In genomic region chr15:12321091-12321787, GRCm38 (mm10) we compare ENCODE assay signal across 8 mouse cellular contexts. TPM values are rescaled to one million over a fixed set of nuclear protein-coding genes. Genes with fewer than 3 reads are reported as not detected.
DNase-seq lines count a peak whose midpoint lies in the region; ATAC-seq and TF ChIP-seq lines count a peak whose summit lies in the region.

TSS of gene Golph3 (plus strand) at chr15:12321450.

- TF ChIP-seq POLR2A in brain, embryonic 14.5 days (IDR thresholded peaks at IDR 0.05; ENCODE audit: borderline replicate concordance, extremely low read depth, insufficient read depth, insufficient read length, poor library complexity, severe bottlenecking), result peak; percentile 90

- peak; percentile 92 for ATAC-seq in heart, embryonic 12.5 days (ENCODE audit: insufficient number of reproducible peaks, low FRiP score)
- ATAC-seq in kidney, postnatal 0 days (replicated peaks; ENCODE audit: low FRiP score, low read depth), result peak; percentile 94
- peak; percentile 91 for ATAC-seq in liver, embryonic 11.5 days (replicated peaks; ENCODE audit: low FRiP score)
- ATAC-seq in stomach, embryonic 14.5 days (ENCODE audit: insufficient number of reproducible peaks, insufficient read depth, low FRiP score, low read depth), result peak; percentile 95

- H3K9me3 ChIP-seq in erythroblast, embryonic 14.5 days (ENCODE audit: control insufficient read depth, low read length), result no peaks in the 10 kb centered on the region
- H3K9me3 ChIP-seq in heart, embryonic 12.5 days (replicated peaks), result no peaks in the 10 kb centered on the region
- H3K9me3 ChIP-seq in kidney, postnatal 0 days (replicated peaks; ENCODE audit: low read length), result no peaks in the 10 kb centered on the region
- H3K9me3 ChIP-seq in liver, embryonic 11.5 days (ENCODE audit: control insufficient read depth, low read length), result no peaks in the 10 kb centered on the region
- H3K9me3 ChIP-seq in stomach, embryonic 14.5 days (ENCODE audit: control insufficient read depth, low read depth, low read length), result no peaks in the 10 kb centered on the region

- peaks cover 50% of the 10 kb centered on the region for H3K79me2 ChIP-seq in C2C12 (ENCODE audit: control insufficient read depth, insufficient read depth)

- no peak for TF ChIP-seq CTCF in C2C12 (IDR thresholded peaks at IDR 0.05; ENCODE audit: control insufficient read depth, insufficient read depth, insufficient read length)
- no peak for TF ChIP-seq CTCF in brain, embryonic 14.5 days (IDR thresholded peaks at IDR 0.05; ENCODE audit: borderline replicate concordance, extremely low read depth, insufficient read depth, insufficient read length)
- no peak for TF ChIP-seq CTCF in kidney, postnatal 0 days (IDR thresholded peaks at IDR 0.05; ENCODE audit: low read depth)

- H3K4me2 ChIP-seq in heart, embryonic 12.5 days, result peak within 1 kb of the TSS; percentile 79
- peak within 1 kb of the TSS; percentile 81 for H3K4me2 ChIP-seq in kidney, postnatal 0 days (ENCODE audit: low read length)
- peak within 1 kb of the TSS; percentile 92 for H3K4me2 ChIP-seq in liver, embryonic 11.5 days
- peak within 1 kb of the TSS; percentile 76 for H3K4me2 ChIP-seq in stomach, embryonic 14.5 days (replicated peaks; ENCODE audit: low read depth, low read length)

- H3K79me3 ChIP-seq in C2C12 (ENCODE audit: low read depth), result peaks cover 48% of the 10 kb centered on the region

- peak within 1 kb of the TSS; percentile 96 for H3K4me3 ChIP-seq in C2C12 (ENCODE audit: insufficient read depth, poor library complexity, severe bottlenecking)
- H3K4me3 ChIP-seq in erythroblast, embryonic 14.5 days (replicated peaks), result peak within 1 kb of the TSS; percentile 99
- peak within 1 kb of the TSS; percentile 98 for H3K4me3 ChIP-seq in heart, embryonic 12.5 days
- peak within 1 kb of the TSS; percentile 100 for H3K4me3 ChIP-seq in kidney, postnatal 0 days (replicated peaks; ENCODE audit: low read depth, low read length)
- H3K4me3 ChIP-seq in liver, embryonic 11.5 days (ENCODE audit: low read depth, low read length), result peak within 1 kb of the TSS; percentile 95
- H3K4me3 ChIP-seq in stomach, embryonic 14.5 days (ENCODE audit: low read depth, low read length), result peak within 1 kb of the TSS; percentile 88

- no peaks in the 10 kb centered on the region for H3K27me3 ChIP-seq in C2C12 (ENCODE audit: control insufficient read depth, insufficient read depth, insufficient read length)
- peaks cover 11% of the 10 kb centered on the region for H3K27me3 ChIP-seq in erythroblast, embryonic 14.5 days (ENCODE audit: control insufficient read depth)
- H3K27me3 ChIP-seq in heart, embryonic 12.5 days (replicated peaks), result no peaks in the 10 kb centered on the region
- no peaks in the 10 kb centered on the region for H3K27me3 ChIP-seq in kidney, postnatal 0 days (ENCODE audit: insufficient read depth, low read length)
- H3K27me3 ChIP-seq in liver, embryonic 11.5 days (replicated peaks; ENCODE audit: control insufficient read depth, insufficient read depth, low read length), result no peaks in the 10 kb centered on the region; the same call in 1 of the 2 replicates
- H3K27me3 ChIP-seq in stomach, embryonic 14.5 days (ENCODE audit: control insufficient read depth, insufficient read depth, low read length), result no peaks in the 10 kb centered on the region

- DNase-seq in brain, embryonic 14.5 days (ENCODE audit: low read depth), result peak; percentile 97
- peak; percentile 97 for DNase-seq in kidney, postnatal 0 days (ENCODE audit: low spot score)
- peak; percentile 94 for DNase-seq in liver, embryonic 11.5 days (ENCODE audit: low spot score)
- DNase-seq in naive thymus-derived CD4-positive, alpha-beta T cell, adult 2 months (ENCODE audit: low read depth), result peak; percentile 93

- WGBS in heart, embryonic 12.5 days, result under 1% methylated on average over 74 of the region's 74 CpGs
- WGBS in kidney, postnatal 0 days, result 1% methylated on average over 55 of the region's 74 CpGs
- under 1% methylated on average over 74 of the region's 74 CpGs for WGBS in liver, embryonic 11.5 days
- WGBS in stomach, embryonic 14.5 days, result under 1% methylated on average over 73 of the region's 74 CpGs

- H3K36me3 ChIP-seq in C2C12 (ENCODE audit: control insufficient read depth, insufficient read depth), result peaks cover 26% of the 10 kb centered on the region
- peaks cover 22% of the 10 kb centered on the region for H3K36me3 ChIP-seq in erythroblast, embryonic 14.5 days (ENCODE audit: control insufficient read depth)
- peaks cover 6% of the 10 kb centered on the region; the same call in 1 of the 2 replicates for H3K36me3 ChIP-seq in heart, embryonic 12.5 days
- H3K36me3 ChIP-seq in kidney, postnatal 0 days (ENCODE audit: insufficient read depth, low read length), result no peaks in the 10 kb centered on the region
- H3K36me3 ChIP-seq in liver, embryonic 11.5 days (ENCODE audit: control insufficient read depth, insufficient read depth, low read length), result no peaks in the 10 kb centered on the region
- H3K36me3 ChIP-seq in stomach, embryonic 14.5 days (ENCODE audit: control insufficient read depth, insufficient read depth, low read length), result no peaks in the 10 kb centered on the region; the same call in 1 of the 2 replicates

- peak within 1 kb of the TSS; percentile 96 for H3K27ac ChIP-seq in heart, embryonic 12.5 days (ENCODE audit: poor library complexity, severe bottlenecking)
- peak within 1 kb of the TSS; percentile 98 for H3K27ac ChIP-seq in kidney, postnatal 0 days
- H3K27ac ChIP-seq in liver, embryonic 11.5 days (ENCODE audit: low read depth, low read length), result peak within 1 kb of the TSS; percentile 93
- H3K27ac ChIP-seq in stomach, embryonic 14.5 days (ENCODE audit: low read length), result peak within 1 kb of the TSS; percentile 94

- H3K9ac ChIP-seq in heart, embryonic 12.5 days, result peak within 1 kb of the TSS; percentile 99
- peak within 1 kb of the TSS; percentile 99 for H3K9ac ChIP-seq in kidney, postnatal 0 days (ENCODE audit: low read depth, low read length)
- H3K9ac ChIP-seq in liver, embryonic 11.5 days (ENCODE audit: low read depth, low read length), result peak within 1 kb of the TSS; percentile 97
- peak within 1 kb of the TSS; percentile 83 for H3K9ac ChIP-seq in stomach, embryonic 14.5 days (replicated peaks; ENCODE audit: low read depth, low read length)

- peak within 1 kb of the TSS; percentile 97 for H3ac ChIP-seq in C2C12 (ENCODE audit: control insufficient read depth, insufficient read length, low read depth)

- peaks cover 48% of the 10 kb centered on the region for H3K4me1 ChIP-seq in erythroblast, embryonic 14.5 days (ENCODE audit: control insufficient read depth)
- peaks cover 30% of the 10 kb centered on the region for H3K4me1 ChIP-seq in heart, embryonic 12.5 days (replicated peaks)
- peaks cover 7% of the 10 kb centered on the region for H3K4me1 ChIP-seq in kidney, postnatal 0 days (replicated peaks; ENCODE audit: insufficient read depth, low read length)
- H3K4me1 ChIP-seq in liver, embryonic 11.5 days (replicated peaks; ENCODE audit: control insufficient read depth, insufficient read depth, low read length), result peaks cover 19% of the 10 kb centered on the region
- H3K4me1 ChIP-seq in stomach, embryonic 14.5 days (ENCODE audit: control insufficient read depth, insufficient read depth, low read length), result peaks cover 12% of the 10 kb centered on the region; the same call in 1 of the 2 replicates

TF ChIP-seq in C2C12, 6 proteins besides CTCF, POLR2A, EP300 and RAD21:
- TF ChIP-seq CEBPB (IDR thresholded peaks at IDR 0.05; ENCODE audit: low read depth), result no peak
- TF ChIP-seq MYOG (IDR thresholded peaks at IDR 0.05; ENCODE audit: control insufficient read depth, extremely low read depth, insufficient read length), result no peak
- TF ChIP-seq FOSL1 (IDR thresholded peaks at IDR 0.05; ENCODE audit: insufficient read depth, low read length, poor library complexity, severe bottlenecking), result no peak
- TF ChIP-seq MYOD1 (IDR thresholded peaks at IDR 0.05; ENCODE audit: control insufficient read depth, insufficient read length, low read depth), result no peak
- no peak for TF ChIP-seq MAX (IDR thresholded peaks at IDR 0.05)
- TF ChIP-seq USF1 (IDR thresholded peaks at IDR 0.05; ENCODE audit: low read depth), result no peak
TF ChIP-seq in C2C12: peak in this region for 0.

RNA-seq across cellular contexts. Expression of gene Golph3, which starts in this region (rescaled TPM):
- polyA plus RNA-seq in C2C12 (2012; fragmentation: generic; extraction: Trizol), result 42.3 TPM
- polyA plus RNA-seq in brain, embryonic 14.5 days (2012; rRNA removed), result 82.7 and 84.0 TPM in 2 replicates
- 20.6 and 30.2 TPM in 2 replicates for polyA plus RNA-seq in erythroblast, embryonic 14.5 days (2012)
- polyA plus RNA-seq in heart, embryonic 12.5 days (2016; fragmentation: Nextera tagmentation; extraction: Ambion mirVana), result 92.2 and 92.5 TPM in 2 replicates
- polyA plus RNA-seq in kidney, postnatal 0 days (2015; fragmentation: Nextera tagmentation; extraction: Ambion mirVana), result 88.7 and 95.6 TPM in 2 replicates
- polyA plus RNA-seq in liver, embryonic 11.5 days (2014; fragmentation: Nextera tagmentation; extraction: Ambion mirVana), result 93.0 and 107 TPM in 2 replicates
- 101 and 118 TPM in 2 replicates for polyA plus RNA-seq in stomach, embryonic 14.5 days (2014; fragmentation: Nextera tagmentation; extraction: Ambion mirVana)

Comparison
In these comparisons a context has a peak if more than half of its experiments do, and no peak if none do; other contexts are left out.
1. Peak in every context shown above with its lines: DNase-seq, ATAC-seq, H3K4me3 ChIP-seq and H3K27ac ChIP-seq.